Mouse (Mus musculus) kidney, adult 9 months (tissue): ENCODE measurements at regions not wholly inside any gene's neighbourhood (a gene's known extent, or its start where the extent isn't known, plus 50 kb on each side); places are given as distances from the start of the nearest gene placed in this dataset.
A peak's percentile ranks its signal among the peaks of the same experiment; 100 is the strongest.

Source experiments
- DNase-seq: peaks from one replicate; pipeline ENCODE4 v3.0.0; 2022

DNA sequence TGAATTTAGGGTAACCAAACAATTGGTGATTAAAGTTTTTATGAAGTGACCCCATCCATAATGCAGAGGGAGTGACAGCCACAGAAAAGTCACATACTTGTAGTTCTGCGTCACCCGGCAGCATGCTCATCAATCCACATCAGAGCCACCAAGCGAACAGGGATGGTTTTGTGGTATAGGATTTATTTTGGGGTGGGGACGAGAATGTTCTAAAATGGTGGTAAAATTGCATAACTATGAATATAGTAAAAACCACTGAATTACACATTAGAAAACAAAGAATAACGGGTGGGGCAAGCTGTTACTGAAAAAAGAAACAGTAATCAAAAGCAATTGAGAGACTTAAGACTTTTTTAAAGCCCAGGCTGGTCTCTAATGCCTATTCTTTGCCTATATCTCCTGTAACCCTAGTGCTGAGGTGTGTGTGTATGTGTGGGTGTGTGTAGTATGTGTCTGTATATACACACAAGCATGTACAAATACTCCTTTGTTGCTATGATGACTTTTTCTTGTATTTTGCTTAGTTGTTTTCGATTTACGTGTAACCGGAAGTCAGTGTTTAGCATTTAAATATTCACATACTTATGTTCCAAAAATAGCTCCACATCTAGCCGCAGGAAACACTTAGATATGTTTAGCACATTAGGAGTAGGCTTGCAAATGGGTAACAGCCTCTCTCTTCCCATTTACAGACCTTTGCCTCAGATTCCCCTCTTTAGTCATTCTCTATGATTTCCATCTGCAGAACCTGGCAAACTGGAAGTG is 57.4 kb upstream of the Jak2 start:
- DNase-seq, result no peak

DNA sequence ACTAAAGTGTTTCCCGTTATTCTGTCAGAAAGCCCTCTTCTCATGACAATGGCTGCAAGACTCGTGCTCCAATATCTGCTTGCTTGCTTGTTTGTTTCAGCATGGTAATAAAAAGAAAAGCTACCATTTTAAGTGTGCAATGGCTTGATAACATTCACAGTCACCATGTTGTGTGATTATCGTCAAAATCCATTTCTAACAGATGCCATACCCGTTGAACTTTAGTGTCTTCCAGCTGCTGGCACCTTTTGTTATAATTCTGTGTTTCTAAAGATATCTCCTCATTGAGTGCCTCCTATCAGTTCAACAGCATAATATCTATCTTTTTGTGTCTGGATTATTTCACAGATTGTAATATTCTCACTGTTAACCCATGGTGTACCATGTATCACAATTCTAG is 55.4 kb upstream of the Jak2 start:
- no peak for DNase-seq

DNA sequence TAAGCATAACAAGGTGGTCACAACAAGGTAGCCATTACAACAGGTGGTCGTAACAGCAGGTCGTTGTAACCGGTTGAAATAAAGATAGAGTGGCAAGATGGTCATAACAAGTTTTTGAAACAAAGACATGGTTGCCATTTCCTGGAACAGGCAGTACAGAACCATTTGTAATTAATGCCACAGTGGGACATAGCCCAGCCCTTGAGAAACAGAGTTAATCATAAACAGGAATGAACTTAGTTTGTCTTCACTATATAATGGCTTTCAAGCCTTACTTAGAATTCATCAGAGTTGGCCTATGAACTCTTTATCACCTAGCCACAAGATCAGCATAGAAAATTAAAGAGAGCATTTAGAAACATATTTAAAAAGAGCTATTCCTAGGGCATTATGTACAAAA is 53.0 kb upstream of the Jak2 start:
- peak; percentile 37 for DNase-seq

DNA sequence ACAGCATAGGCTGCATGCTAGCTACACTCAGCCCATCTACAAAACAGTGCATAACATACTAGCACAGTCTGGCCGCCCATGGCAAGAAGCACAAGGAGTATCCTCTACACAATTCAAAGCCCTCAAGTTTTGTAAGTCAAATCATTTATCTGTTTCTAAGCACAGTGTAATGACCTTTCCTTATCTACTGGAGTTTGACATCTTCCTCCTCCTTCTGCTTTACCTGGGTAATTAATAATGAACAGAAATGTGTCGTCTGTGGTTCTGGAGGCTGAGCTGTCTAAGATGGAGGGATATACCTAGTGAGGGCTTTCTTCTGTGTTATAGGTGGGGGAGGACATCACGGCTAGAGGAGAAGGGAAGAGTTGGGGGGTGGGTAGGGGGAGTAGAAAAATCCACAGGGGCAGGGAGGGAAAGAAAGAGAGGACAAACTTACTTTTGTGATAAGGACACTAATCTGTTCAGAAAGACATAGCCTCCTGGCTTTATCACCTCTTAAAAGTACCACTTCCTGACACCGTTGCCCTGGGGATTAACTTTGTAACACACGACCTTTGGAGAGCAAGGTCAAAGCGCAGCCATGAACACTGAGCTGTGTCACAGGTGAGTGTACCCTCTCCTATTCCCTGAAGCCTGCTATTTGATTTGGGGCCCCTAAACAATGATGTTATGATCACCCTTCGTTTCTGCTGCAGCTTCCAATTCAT is 52.4 kb upstream of the Jak2 start:
- DNase-seq, result no peak

DNA sequence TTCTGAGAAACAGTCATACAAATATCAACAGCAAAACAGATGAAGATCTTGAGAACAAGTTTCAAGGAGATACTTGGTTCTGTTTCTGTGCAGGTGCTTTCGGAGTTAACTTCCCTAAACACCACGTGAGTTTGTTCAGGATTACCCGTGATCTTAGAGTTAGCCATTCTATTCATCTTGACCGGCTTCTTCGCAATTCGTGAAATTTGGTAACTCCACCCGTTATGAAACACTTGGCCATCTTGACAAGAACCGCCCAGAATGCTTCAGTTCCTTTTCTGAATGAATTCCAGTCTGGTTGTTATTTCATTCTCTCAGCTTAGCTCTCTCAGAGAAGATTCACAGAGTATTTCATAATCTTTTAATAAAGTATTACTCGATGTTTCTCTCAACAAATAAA is 50.0 kb upstream of the Jak2 start:
- peak; percentile 21 for DNase-seq
